Mouse (Mus musculus): ENCODE results near the gene Rhebl1. TPM values are rescaled to one million over a fixed set of nuclear protein-coding genes. Genes with fewer than 3 reads are reported as not detected.
"Not testable (repeated sequence)": the region's sequence is repeated elsewhere in the genome, so short reads cannot be mapped to it uniquely, and the experiment has no call there.

Gene Rhebl1
- 6.5 and 11.8 TPM in 2 replicates for polyA plus RNA-seq (2016; fragmentation: Nextera tagmentation; extraction: Ambion mirVana)

- peaks cover 81% of the 10 kb centered on the region for H3K27me3 ChIP-seq (ENCODE audit: insufficient read depth, poor library complexity, severe bottlenecking)
- H3K36me3 ChIP-seq: no peaks in the 10 kb centered on the region
- peak within 1 kb of the TSS; percentile 70 for H3K4me3 ChIP-seq
- under 1% methylated on average over 77 of the region's 77 CpGs for WGBS
- peaks cover 63% of the 10 kb centered on the region for H3K4me1 ChIP-seq
- peak; percentile 79 for DNase-seq (ENCODE audit: low spot score)
- peak within 1 kb of the TSS; percentile 89 for H3K27ac ChIP-seq
- H3K9me3 ChIP-seq: no peaks in the 10 kb centered on the region
These were observed at the start of gene Rhebl1 for GRCm38 (mm10) chr15:98893940-98894745. Gene Rhebl1, minus strand, starts transcription at chr15:98894540.

DNA sequence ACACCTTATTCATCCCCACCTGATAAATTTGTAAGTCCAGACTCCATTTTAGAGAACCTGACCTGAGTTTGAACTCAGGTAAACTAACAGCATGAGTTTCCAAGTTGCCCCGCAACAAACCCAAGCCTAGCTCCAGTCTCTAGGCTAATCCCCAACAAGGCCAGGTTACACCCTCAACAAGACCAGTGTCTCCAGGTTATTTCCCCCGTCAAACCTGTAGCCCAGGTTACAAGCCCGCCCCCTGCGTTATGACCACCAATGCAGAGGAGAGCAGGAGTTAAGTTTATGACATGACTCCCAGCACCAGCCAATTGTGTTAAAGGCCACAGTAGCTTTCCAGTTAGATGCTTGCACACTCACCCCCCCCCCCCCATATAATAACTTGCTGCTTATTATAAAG is 48.8 kb upstream of the Rhebl1 start:
- Histone ChIP-seq H3K27ac (no peak overlapping the region), H3K4me1 (0 out of 2 replicates have a peak, but pooled peaks cover 5% of the 10 kb centered on the region), H3K27me3 (ENCODE audit: insufficient read depth, poor library complexity, severe bottlenecking) (no peaks in the 10 kb centered on the region), H3K36me3 (no peaks in the 10 kb centered on the region), H3K9me3 (0 out of 2 replicates have a peak, but pooled peaks cover 3% of the 10 kb centered on the region), H3K4me3 (no peak overlapping the region)
- DNase-seq (ENCODE audit: low spot score): no peak
- 70% methylated on average over 4 of the region's 4 CpGs for WGBS

GRCm38 (mm10) chr15:98942081-98942480 is 47.7 kb upstream of the Rhebl1 start:
- no peak for DNase-seq (ENCODE audit: low spot score)

GRCm38 (mm10) chr15:98941539-98941938 is 47.2 kb upstream of the Rhebl1 start:
- Histone ChIP-seq H3K4me3 (no peak overlapping the region), H3K27ac (no peak overlapping the region), H3K4me1 (peaks cover 2% of the 10 kb centered on the region; the same call in 1 of the 2 replicates), H3K36me3 (no peaks in the 10 kb centered on the region), H3K9me3 (0 out of 2 replicates have a peak, but pooled peaks cover 3% of the 10 kb centered on the region), H3K27me3 (ENCODE audit: insufficient read depth, poor library complexity, severe bottlenecking) (no peaks in the 10 kb centered on the region)
- no peak for DNase-seq (ENCODE audit: low spot score)
- WGBS: 71% methylated on average over 2 of the region's 2 CpGs

More at GRCm38 (mm10) chr15:98942081-98942480, 47.7 kb upstream of the Rhebl1 start:
- Histone ChIP-seq H3K27ac (no peak overlapping the region), H3K4me1 (peaks cover 2% of the 10 kb centered on the region; the same call in 1 of the 2 replicates), H3K9me3 (0 out of 2 replicates have a peak, but pooled peaks cover 3% of the 10 kb centered on the region), H3K36me3 (no peaks in the 10 kb centered on the region), H3K4me3 (no peak overlapping the region), H3K27me3 (ENCODE audit: insufficient read depth, poor library complexity, severe bottlenecking) (no peaks in the 10 kb centered on the region)
- 86% methylated on average over 4 of the region's 4 CpGs for WGBS

- H3K9me3 ChIP-seq: 0 out of 2 replicates have a peak, but pooled peaks cover 3% of the 10 kb centered on the region
- H3K4me1 ChIP-seq: peaks cover 4% of the 10 kb centered on the region
- H3K27me3 ChIP-seq (ENCODE audit: insufficient read depth, poor library complexity, severe bottlenecking): no peaks in the 10 kb centered on the region
- DNase-seq (ENCODE audit: low spot score): no peak
- WGBS: 81% methylated on average over 10 of the region's 10 CpGs
- no peak overlapping the region for H3K27ac ChIP-seq
- no peaks in the 10 kb centered on the region for H3K36me3 ChIP-seq
- H3K4me3 ChIP-seq: no peak overlapping the region
These were observed 46.5 kb upstream of the Rhebl1 start for GRCm38 (mm10) chr15:98940816-98941215.

DNA sequence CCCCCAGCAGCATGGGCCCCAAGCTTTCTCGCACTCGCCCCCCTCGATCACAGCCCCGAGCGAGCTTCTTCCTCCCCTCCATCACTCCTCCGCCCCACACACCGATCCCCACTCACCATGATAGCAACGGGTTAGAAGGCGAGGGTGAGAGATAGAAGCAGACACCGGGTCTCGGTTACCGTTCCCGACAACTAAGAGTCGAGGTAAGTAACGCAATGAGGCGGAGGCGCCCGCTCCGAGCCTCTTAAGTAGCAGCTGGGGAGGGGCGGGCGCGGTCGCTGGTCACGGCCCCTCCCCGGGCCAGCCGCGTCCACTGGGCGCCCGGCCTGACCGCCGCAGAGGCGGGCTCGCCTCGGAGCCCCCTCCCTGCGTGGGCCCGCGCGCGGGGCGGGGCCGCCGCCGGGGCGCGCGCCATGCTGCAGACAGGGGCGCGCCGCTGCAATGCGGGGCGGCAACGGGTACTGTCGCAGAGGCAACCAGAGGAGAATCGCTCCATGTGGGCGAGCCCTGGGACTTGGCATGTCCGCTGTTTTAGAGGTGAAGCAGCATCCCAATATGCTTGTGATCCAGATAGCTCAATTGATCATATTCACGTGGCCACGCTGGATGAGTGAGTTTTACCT is 40.0 kb upstream of the Rhebl1 start, which contains the start of gene Tuba1b:
TSS of gene Tuba1b (minus strand) at position 349 of the 623 bp plus-strand sequence.
- peak; percentile 95 for DNase-seq (ENCODE audit: low spot score)
- Histone ChIP-seq H3K9me3 (no peaks in the 10 kb centered on the region), H3K27me3 (ENCODE audit: insufficient read depth, poor library complexity, severe bottlenecking) (no peaks in the 10 kb centered on the region), H3K36me3 (peaks cover 17% of the 10 kb centered on the region), H3K4me1 (peaks cover 17% of the 10 kb centered on the region), H3K27ac (peak within 1 kb of the TSS; percentile 98), H3K4me3 (peak within 1 kb of the TSS; percentile 82)
- WGBS: under 1% methylated on average over 58 of the region's 58 CpGs

DNA sequence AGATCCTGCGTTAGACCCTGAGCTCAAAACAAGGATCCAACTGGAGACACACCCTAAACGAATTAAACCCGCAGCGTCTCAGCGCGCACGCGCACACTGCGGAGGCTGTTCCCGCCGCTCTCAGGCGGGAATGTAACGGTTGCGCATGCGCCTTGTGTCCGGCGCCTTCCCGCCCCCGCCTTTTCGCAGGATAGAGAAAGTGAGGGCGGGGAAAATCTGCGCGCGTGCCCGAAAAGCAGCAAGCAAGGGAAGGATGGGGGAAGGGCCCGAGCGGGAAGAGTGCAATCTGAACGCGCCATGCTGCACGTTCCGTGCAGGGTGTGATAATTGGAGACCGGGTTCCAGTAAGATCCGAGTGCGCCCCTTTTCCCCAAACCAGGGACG is 39.5 kb upstream of the Rhebl1 start:
- H3K4me1 ChIP-seq: peaks cover 18% of the 10 kb centered on the region
- DNase-seq (ENCODE audit: low spot score): peak; percentile 97

DNA sequence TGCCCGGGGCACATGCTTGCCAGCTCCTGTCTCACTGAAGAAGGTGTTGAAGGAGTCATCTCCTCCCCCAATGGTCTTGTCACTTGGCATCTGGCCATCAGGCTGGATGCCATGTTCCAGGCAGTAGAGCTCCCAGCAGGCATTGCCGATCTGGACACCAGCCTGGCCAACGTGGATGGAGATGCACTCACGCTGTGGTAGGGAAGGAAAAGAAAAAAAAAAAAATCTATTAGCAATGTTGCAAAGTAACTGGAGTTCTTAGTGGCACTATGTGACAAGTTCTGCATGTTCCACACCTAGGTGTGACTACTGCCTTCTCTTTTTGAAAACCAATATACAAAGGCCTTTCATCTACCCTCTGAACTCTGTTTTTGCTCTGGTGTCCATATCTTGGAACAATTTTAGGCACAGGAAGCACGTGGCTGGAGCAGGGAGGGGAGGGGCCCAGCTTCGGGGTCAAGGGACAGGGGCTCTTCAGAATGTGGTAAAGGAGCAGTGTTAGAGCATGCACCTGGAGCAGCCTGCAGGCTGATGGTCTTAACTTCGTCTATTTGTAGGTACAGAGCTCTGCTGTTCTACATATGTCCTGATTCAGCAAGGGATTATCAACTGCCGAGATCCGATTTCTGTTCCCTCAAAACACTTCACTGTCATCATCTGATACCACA is 38.8 kb upstream of the Rhebl1 start:
- 20% methylated on average over 8 of the region's 9 CpGs for WGBS
- peaks cover 23% of the 10 kb centered on the region for H3K4me1 ChIP-seq
- peaks cover 17% of the 10 kb centered on the region for H3K36me3 ChIP-seq
- not testable (repeated sequence) for H3K27me3 ChIP-seq (ENCODE audit: insufficient read depth, poor library complexity, severe bottlenecking); H3K9me3 ChIP-seq; DNase-seq (ENCODE audit: low spot score)
- peak overlapping the region; percentile 98 for H3K27ac ChIP-seq
- peak overlapping the region; percentile 82 for H3K4me3 ChIP-seq

More for the DNA sequence above, 39.5 kb upstream of the Rhebl1 start:
- Histone ChIP-seq H3K27me3 (ENCODE audit: insufficient read depth, poor library complexity, severe bottlenecking) (no peaks in the 10 kb centered on the region), H3K36me3 (peaks cover 17% of the 10 kb centered on the region), H3K9me3 (no peaks in the 10 kb centered on the region), H3K27ac (peak overlapping the region; percentile 98), H3K4me3 (peak overlapping the region; percentile 82)
- under 1% methylated on average over 35 of the region's 35 CpGs for WGBS

DNA sequence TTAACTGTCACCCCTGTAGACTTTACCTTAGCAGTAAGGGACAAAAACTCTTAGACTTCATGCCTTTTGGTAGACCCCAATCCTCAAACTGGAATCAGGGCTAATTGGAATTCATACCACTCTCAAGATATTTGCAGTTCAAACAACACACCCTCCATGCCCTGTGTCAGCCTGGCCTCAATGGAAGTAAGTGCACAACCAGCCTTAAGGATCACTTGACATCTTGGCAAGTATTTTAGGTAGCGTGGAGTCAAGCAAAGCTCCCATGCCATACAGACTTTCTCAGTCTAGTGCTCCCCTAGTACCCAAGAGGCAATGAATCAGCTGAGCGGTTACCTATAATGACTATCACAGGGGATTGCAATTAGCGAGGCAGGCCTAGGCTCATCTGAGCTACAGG is 36.7 kb upstream of the Rhebl1 start:
- peaks cover 20% of the 10 kb centered on the region for H3K36me3 ChIP-seq
- H3K4me1 ChIP-seq: peaks cover 23% of the 10 kb centered on the region
- no peak overlapping the region for H3K27ac ChIP-seq
- H3K27me3 ChIP-seq (ENCODE audit: insufficient read depth, poor library complexity, severe bottlenecking): no peaks in the 10 kb centered on the region
- 81% methylated on average over 3 of the region's 3 CpGs for WGBS
- no peak for DNase-seq (ENCODE audit: low spot score)
- H3K9me3 ChIP-seq: no peaks in the 10 kb centered on the region
- H3K4me3 ChIP-seq: no peak overlapping the region

GRCm38 (mm10) chr15:98930017-98930734 is 35.8 kb upstream of the Rhebl1 start:
- peaks cover 21% of the 10 kb centered on the region for H3K36me3 ChIP-seq
- DNase-seq (ENCODE audit: low spot score): no peak

DNA sequence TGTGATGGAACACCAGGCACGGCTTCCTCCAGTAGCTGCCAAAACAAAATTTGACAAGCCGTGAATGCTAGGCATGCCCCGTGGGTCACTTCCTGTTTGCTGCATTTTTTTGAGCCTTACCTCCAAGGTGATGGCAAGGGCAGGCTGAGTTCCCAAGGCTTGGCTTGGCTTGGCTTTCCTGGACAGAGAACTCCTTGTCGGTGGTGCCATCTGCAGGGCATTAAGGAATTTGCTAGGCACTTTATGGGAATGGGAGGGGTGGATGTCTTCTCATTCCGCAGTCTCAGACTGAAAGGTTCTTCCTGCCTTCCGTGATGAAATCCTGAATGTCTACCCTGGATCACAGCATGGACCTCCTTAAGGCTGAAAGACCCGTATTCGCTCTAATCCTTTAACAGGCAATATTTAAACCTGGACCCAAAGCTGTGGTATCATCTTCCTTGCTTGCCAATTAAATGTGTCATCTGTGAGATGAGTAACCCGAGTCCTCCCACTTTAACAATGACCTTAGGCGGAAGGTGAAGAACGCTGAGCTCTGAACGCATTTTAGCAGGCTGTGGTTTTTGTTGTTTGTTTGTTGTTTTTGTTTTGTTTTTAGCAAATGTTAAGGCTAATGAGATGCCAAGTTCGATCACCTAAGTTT is 34.4 kb upstream of the Rhebl1 start:
- no peaks in the 10 kb centered on the region for H3K9me3 ChIP-seq
- no peak overlapping the region for H3K27ac ChIP-seq
- 14% methylated on average over 13 of the region's 13 CpGs for WGBS
- H3K4me1 ChIP-seq: peaks cover 12% of the 10 kb centered on the region
- H3K27me3 ChIP-seq (ENCODE audit: insufficient read depth, poor library complexity, severe bottlenecking): no peaks in the 10 kb centered on the region
- peak; percentile 94 for DNase-seq (ENCODE audit: low spot score)
- peaks cover 21% of the 10 kb centered on the region for H3K36me3 ChIP-seq
- H3K4me3 ChIP-seq: peak overlapping the region; percentile 6; the same call in 1 of the 2 replicates

More at GRCm38 (mm10) chr15:98930017-98930734, 35.8 kb upstream of the Rhebl1 start:
- peaks cover 15% of the 10 kb centered on the region for H3K4me1 ChIP-seq
- no peaks in the 10 kb centered on the region for H3K27me3 ChIP-seq (ENCODE audit: insufficient read depth, poor library complexity, severe bottlenecking)
- H3K27ac ChIP-seq: no peak overlapping the region; the same call in 1 of the 2 replicates
- 52% methylated on average over 8 of the region's 8 CpGs for WGBS
- no peaks in the 10 kb centered on the region for H3K9me3 ChIP-seq
- no peak overlapping the region for H3K4me3 ChIP-seq

- H3K9me3 ChIP-seq: no peaks in the 10 kb centered on the region
- H3K4me1 ChIP-seq: peaks cover 8% of the 10 kb centered on the region
- DNase-seq (ENCODE audit: low spot score): no peak
- no peak overlapping the region for H3K27ac ChIP-seq
- WGBS: 85% methylated on average over 5 of the region's 5 CpGs
- no peaks in the 10 kb centered on the region for H3K27me3 ChIP-seq (ENCODE audit: insufficient read depth, poor library complexity, severe bottlenecking)
- H3K36me3 ChIP-seq: peaks cover 16% of the 10 kb centered on the region
- no peak overlapping the region for H3K4me3 ChIP-seq
These were observed 33.2 kb upstream of the Rhebl1 start for GRCm38 (mm10) chr15:98927566-98927965.

Data from heart, embryonic 10.5 days (tissue).